Mouse (Mus musculus): Measurements from ENCODE around the gene Pacs2. TPM values are rescaled to one million over a fixed set of nuclear protein-coding genes. Genes with fewer than 3 reads are reported as not detected.

Gene Pacs2
- polyA plus RNA-seq, 1 experiment, result 33.7 TPM

- Histone ChIP-seq H3K4me1 (ENCODE audit: control insufficient read depth, insufficient read depth, low read length) (no peaks in the 10 kb centered on the region; the same call in 1 of the 2 replicates), H3K27ac (ENCODE audit: control insufficient read depth, insufficient read depth, low read depth, low read length, poor library complexity) (no peak overlapping the region), H3K4me3 (replicated peaks; ENCODE audit: control insufficient read depth, low read depth, low read length) (no peak overlapping the region)
- 37% methylated on average over 9 of the region's 9 CpGs for WGBS
- TF ChIP-seq CTCF (IDR thresholded peaks at IDR 0.05; ENCODE audit: control insufficient read depth, insufficient read depth, low read length), result no peak
- TF ChIP-seq POLR2A (IDR thresholded peaks at IDR 0.05; ENCODE audit: borderline replicate concordance, control insufficient read depth, low read depth, low read length), result no peak
Measured at GRCm38 (mm10) chr12:113101251-113101960, 87.1 kb downstream of the Pacs2 start.

- 36% methylated on average over 6 of the region's 6 CpGs for WGBS
- H3K4me1 ChIP-seq (ENCODE audit: control insufficient read depth, insufficient read depth, low read length), result peaks cover 1% of the 10 kb centered on the region; the same call in 1 of the 2 replicates
- H3K4me3 ChIP-seq (replicated peaks; ENCODE audit: control insufficient read depth, low read depth, low read length), result no peak overlapping the region
- TF ChIP-seq POLR2A (IDR thresholded peaks at IDR 0.05; ENCODE audit: borderline replicate concordance, control insufficient read depth, low read depth, low read length) (no peak), CTCF (IDR thresholded peaks at IDR 0.05; ENCODE audit: control insufficient read depth, insufficient read depth, low read length) (peak; percentile 79)
- H3K27ac ChIP-seq (ENCODE audit: control insufficient read depth, insufficient read depth, low read depth, low read length, poor library complexity), result no peak overlapping the region
Measured at GRCm38 (mm10) chr12:113102461-113102860, 88.2 kb downstream of the Pacs2 start.

DNA sequence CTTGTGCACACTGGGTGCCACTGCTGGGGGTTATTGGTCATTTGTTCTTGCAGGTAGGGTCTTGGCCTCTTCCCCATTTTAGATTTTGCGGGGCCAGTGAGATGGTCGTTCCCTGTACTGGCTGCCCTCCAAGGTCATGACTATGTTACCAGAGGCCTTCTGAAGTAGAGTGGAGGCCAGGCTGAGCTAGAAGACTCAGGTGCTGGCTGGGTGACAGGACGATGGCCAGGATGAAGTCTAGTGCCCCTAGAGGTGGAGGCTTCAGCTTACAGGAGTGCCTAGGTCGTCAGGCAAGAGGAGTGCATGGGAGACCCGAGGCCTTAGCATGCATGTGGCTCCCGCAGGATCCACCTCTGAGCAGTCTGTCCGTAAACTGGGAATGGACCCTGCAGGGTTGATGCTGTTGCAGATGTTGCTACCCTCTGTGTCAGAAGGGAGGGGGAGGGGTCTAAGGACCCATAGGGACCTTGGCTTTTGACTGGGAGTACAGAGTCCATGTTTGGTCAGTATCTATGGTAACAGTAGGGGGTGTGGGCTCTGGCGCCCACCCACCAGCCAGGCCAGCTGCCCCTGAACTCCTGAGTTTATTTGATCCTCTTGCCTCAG is 89.6 kb downstream of the Pacs2 start:
- no peak overlapping the region for H3K4me3 ChIP-seq (replicated peaks; ENCODE audit: control insufficient read depth, low read depth, low read length)
- H3K27ac ChIP-seq (ENCODE audit: control insufficient read depth, insufficient read depth, low read depth, low read length, poor library complexity), result no peak overlapping the region
- peaks cover 3% of the 10 kb centered on the region; the same call in 1 of the 2 replicates for H3K4me1 ChIP-seq (ENCODE audit: control insufficient read depth, insufficient read depth, low read length)
- WGBS, result 68% methylated on average over 8 of the region's 8 CpGs
- no peak for TF ChIP-seq POLR2A (IDR thresholded peaks at IDR 0.05; ENCODE audit: borderline replicate concordance, control insufficient read depth, low read depth, low read length)
- peak; percentile 59 for TF ChIP-seq CTCF (IDR thresholded peaks at IDR 0.05; ENCODE audit: control insufficient read depth, insufficient read depth, low read length)

- WGBS, result 90% methylated on average over 6 of the region's 6 CpGs
- H3K4me1 ChIP-seq (ENCODE audit: control insufficient read depth, insufficient read depth, low read length), result peaks cover 5% of the 10 kb centered on the region; the same call in 1 of the 2 replicates
Measured at GRCm38 (mm10) chr12:113106386-113106785, 92.1 kb downstream of the Pacs2 start.

DNA sequence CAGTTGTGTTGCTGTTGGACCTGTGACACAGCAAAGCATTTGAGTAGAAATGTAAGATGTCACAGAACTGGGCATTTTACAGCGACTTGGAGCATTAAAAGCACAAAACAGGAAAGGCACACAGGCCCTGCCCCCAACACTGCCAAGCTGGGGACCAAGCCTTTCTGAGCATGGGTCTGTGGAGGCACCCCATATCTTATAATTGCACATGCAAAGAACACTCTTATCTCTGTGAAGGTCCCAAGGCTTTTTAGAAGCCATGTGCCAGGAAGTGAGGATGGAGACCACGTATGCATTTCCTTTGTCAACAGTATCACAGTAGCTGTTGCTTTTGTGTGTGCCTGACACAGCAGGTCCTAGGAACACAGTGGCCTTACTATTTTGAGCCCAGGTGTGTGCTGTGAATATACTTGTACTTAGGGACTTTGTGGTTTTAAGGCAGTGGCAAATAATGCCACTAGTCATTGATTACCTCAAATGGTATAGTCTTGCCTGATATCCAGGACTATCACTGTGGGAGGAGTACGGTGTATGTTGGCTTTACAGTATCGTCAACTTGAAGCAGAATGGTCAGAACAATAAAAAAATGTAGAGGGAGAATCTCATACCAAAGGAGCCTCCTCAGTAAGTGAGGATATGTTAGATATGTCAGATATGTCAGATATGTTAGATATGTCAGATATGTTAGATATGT is 93.3 kb downstream of the Pacs2 start:
- H3K4me3 ChIP-seq (replicated peaks; ENCODE audit: control insufficient read depth, low read depth, low read length), result no peak overlapping the region
- peak overlapping the region; percentile 43; the same call in 1 of the 2 replicates for H3K27ac ChIP-seq (ENCODE audit: control insufficient read depth, insufficient read depth, low read depth, low read length, poor library complexity)
- no peak for TF ChIP-seq CTCF (IDR thresholded peaks at IDR 0.05; ENCODE audit: control insufficient read depth, insufficient read depth, low read length)
- WGBS, result 39% methylated on average over 4 of the region's 4 CpGs
- peaks cover 5% of the 10 kb centered on the region; the same call in 1 of the 2 replicates for H3K4me1 ChIP-seq (ENCODE audit: control insufficient read depth, insufficient read depth, low read length)

More at GRCm38 (mm10) chr12:113106386-113106785, 92.1 kb downstream of the Pacs2 start:
- Histone ChIP-seq H3K4me3 (replicated peaks; ENCODE audit: control insufficient read depth, low read depth, low read length) (no peak overlapping the region), H3K27ac (ENCODE audit: control insufficient read depth, insufficient read depth, low read depth, low read length, poor library complexity) (no peak overlapping the region)
- TF ChIP-seq CTCF (IDR thresholded peaks at IDR 0.05; ENCODE audit: control insufficient read depth, insufficient read depth, low read length) (no peak), POLR2A (IDR thresholded peaks at IDR 0.05; ENCODE audit: borderline replicate concordance, control insufficient read depth, low read depth, low read length) (no peak)

GRCm38 (mm10) chr12:113108528-113109283 is 94.4 kb downstream of the Pacs2 start:
- Histone ChIP-seq H3K27ac (ENCODE audit: control insufficient read depth, insufficient read depth, low read depth, low read length, poor library complexity) (no peak overlapping the region), H3K4me3 (replicated peaks; ENCODE audit: control insufficient read depth, low read depth, low read length) (no peak overlapping the region), H3K4me1 (ENCODE audit: control insufficient read depth, insufficient read depth, low read length) (peaks cover 5% of the 10 kb centered on the region; the same call in 1 of the 2 replicates)
- TF ChIP-seq POLR2A (IDR thresholded peaks at IDR 0.05; ENCODE audit: borderline replicate concordance, control insufficient read depth, low read depth, low read length) (no peak), CTCF (IDR thresholded peaks at IDR 0.05; ENCODE audit: control insufficient read depth, insufficient read depth, low read length) (no peak)
- 86% methylated on average over 17 of the region's 17 CpGs for WGBS

DNA sequence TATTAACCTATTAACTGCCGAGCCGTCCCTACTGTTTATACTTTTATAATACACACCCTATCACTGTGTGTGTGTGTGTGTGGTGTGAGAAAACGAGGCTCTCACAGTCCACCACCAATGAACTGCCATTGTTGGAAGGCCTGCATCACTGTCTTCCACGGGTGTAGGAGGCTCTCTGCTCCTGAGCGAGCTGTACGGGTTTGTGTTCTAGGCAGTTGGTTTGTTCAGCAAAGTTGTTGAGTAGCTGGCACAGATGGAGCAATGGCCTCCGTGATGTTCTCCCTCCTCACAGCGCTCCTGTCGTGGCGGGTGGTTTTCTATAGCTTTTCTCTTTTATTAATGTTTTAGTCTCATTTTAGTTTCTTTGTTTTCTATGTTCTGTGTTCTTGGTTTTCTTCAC is 95.5 kb downstream of the Pacs2 start:
- 84% methylated on average over 10 of the region's 10 CpGs for WGBS
- no peak overlapping the region for H3K27ac ChIP-seq (ENCODE audit: control insufficient read depth, insufficient read depth, low read depth, low read length, poor library complexity)
- H3K4me3 ChIP-seq (replicated peaks; ENCODE audit: control insufficient read depth, low read depth, low read length), result no peak overlapping the region
- H3K4me1 ChIP-seq (ENCODE audit: control insufficient read depth, insufficient read depth, low read length), result peaks cover 5% of the 10 kb centered on the region; the same call in 1 of the 2 replicates
- TF ChIP-seq CTCF (IDR thresholded peaks at IDR 0.05; ENCODE audit: control insufficient read depth, insufficient read depth, low read length), result no peak
- TF ChIP-seq POLR2A (IDR thresholded peaks at IDR 0.05; ENCODE audit: borderline replicate concordance, control insufficient read depth, low read depth, low read length), result no peak
